Mouse (Mus musculus): ENCODE data around the gene Pank1.

GRCm38 (mm10) chr19:34831702-34832101, 47.6 kb downstream of the Pank1 start:
- no peak for TF ChIP-seq GATA1 (IDR thresholded peaks at IDR 0.05; ENCODE audit: low read length)
- TF ChIP-seq TAL1 (IDR thresholded peaks at IDR 0.05; ENCODE audit: low read length), result no peak
